Mouse (Mus musculus): ENCODE data around the gene Spata3. TPM values are rescaled to one million over a fixed set of nuclear protein-coding genes. Genes with fewer than 3 reads are reported as not detected.
"Not testable (repeated sequence)": the region's sequence is repeated elsewhere in the genome, so short reads cannot be mapped to it uniquely, and the experiment has no call there.

Spata3 gene
- total RNA-seq (2021): not detected
- long read RNA-seq, experiment 1: 0 reads
- long read RNA-seq, experiment 2: 0 reads

DNA sequence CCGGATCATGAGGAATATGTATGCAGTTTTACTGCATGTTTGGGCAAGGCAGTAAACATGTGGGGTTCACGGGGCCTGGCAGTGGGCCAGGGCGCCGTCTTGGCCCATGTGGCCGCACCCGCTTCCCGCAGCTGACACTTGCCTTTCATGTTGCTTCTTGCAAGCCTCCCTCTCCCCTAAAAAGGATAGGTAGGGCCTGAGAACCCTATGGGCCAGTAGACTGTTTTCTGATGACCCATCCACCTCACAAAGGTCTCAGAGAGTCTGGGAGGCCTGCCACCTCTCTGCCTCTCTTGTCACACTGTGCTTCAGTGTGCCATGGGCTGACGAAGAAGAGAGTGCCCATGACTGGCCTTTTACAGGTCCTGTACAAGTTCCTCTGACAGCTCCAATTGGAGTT is at the start of gene Spata3:
Spata3 (plus strand) TSS at position 301 of the 400 bp plus-strand sequence.
- DNase-seq (ENCODE audit: low spot score in 2 of 2): no peak

DNA sequence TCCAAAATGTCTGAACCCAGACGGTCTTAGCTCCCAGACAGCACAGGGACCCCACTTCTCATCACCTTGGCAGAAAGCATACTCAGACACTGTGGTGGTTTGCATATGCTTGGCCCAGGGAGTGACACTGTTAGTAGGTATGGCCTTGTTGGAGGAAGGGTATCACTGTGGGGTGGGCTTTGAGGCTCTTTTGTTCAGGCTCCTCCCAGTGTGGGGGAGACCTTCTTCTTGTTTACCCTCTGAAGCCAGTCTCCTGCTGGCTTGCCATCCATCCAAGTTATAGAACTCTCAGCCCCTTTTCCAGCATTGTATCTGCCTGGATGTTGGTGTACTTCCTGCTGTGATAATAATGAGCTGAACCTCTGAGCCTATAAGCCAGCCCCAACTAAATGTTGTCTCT is 47.5 kb upstream of the Spata3 start:
- no peak for DNase-seq (ENCODE audit: low spot score in 2 of 2)

DNA sequence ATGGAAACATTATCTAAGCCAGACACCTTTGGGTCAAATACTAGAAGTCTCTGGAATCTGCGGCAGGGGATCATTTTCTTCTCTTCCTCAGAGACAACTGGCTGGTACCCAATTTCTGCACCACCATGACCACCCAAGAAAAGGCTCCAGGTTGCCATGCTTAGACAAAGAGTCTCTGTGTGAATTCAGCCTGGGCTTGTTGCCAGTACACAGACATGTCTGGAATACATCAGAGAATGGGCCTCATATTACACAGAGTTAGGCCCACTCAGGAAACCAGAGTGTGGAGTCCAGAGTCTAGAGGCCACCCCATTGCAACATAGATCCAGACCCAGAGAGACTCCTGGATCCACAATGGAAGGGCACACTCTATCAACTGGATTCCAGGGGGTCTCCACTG is 47.1 kb upstream of the Spata3 start:
- no peak for DNase-seq (ENCODE audit: low spot score in 2 of 2)

DNA sequence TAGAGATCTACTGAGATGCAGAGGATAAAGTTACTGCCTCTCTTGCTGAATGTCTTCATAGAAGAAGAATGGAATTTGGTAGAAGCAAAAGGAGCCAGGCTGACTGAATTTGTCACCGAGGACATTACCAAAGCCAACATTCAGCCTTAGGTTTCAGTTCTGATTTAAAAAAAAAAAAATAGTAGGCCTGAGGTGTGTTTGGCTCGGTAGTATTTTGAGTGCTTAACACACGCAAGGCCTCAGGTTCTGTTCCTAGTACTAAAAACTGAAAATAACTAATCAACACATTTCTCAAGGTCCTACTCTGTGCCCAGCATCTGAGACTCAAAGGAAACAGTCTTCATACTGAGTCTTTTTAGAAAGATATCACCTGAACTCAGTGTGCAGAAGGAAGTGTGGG is 45.5 kb upstream of the Spata3 start:
- no peak for DNase-seq (ENCODE audit: low spot score in 2 of 2)

DNA sequence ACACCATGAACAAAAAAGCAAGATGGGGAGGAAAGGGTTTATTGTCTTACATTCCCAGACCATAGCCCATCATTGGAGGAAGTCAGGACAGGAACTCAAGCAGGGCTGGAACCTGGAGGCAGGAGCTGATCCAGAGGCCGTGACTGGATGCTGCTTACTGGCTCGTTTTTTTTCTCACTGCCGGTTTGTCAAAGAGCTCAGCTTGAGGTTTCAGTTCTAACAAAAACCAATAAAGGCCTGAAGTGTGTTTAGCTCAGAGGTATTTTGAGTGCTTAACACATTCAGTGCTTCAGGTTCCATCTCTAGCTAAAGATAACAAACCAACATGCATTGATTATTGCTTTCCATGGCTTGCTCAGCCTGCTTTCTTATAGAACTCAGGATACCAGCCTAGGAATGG is 44.3 kb upstream of the Spata3 start:
- DNase-seq (ENCODE audit: low spot score in 2 of 2): no peak

DNA sequence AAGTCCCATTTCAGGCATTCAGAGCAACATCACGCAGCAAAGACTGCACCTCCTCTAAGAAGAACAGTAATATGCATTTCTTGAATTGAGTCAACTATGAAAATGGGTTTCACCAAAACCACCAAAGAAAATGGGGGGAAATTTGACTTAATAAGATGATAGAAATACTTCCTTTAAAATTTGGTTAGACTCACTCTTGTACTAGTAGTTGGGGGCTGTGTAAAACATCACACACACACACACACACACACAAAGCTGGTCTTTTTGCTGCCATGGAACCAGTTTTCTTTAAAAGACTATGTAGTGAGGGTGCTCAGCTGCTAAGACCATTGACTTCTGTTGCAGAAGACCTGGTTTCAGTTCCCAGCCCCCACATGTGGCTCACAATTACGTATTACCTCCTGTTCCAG is 43.1 kb upstream of the Spata3 start:
- DNase-seq (ENCODE audit: low spot score in 2 of 2): no peak

DNA sequence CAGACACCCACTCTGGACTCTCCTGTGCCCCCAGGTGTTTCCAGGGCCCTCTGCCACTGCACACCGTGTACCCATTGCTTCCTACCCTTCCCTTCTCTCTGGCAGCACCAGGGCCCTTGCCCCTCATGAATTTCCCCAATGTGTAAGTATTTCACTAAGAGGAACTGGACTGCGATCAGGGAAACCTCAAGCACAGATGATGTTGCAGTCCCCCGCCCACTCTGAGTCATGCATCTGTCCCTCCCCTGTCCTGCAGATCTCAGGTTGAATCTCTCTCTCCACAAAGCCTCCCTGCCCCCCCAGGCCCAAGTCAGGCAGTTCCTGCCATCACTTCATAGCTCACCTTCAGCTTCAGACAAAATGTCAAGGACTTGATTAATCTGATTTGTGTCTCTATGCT is 38.9 kb upstream of the Spata3 start:
- no peak for DNase-seq (ENCODE audit: low spot score in 2 of 2)

DNA sequence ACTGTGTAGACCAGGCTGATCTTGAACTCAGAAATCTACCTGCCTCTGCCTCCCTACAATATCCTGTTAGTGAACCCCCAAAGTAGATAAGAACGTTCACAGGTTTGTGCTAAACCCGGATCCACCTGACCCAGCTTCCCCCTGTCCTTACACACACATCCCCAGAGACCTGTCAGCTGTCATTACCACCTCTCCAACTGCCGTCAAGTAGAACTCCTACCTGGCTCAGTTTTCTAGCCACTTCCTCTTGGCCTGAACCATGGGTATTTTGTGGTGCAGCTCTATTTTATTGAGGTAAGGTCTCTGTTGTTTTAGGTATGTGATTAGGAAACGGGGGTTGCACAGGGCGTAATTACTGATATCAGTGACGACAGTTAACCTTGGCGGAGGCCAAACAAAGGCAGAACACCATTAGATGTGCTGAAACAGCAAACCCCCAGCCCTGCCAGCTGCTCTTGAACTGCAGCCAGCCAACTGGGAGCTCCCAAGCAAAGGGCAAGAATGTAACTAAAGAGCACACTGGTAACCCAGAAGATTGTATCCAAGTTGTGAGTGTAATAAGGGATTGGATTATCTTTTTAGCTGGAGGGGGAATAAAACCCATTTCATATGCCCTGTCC is 34.8 kb upstream of the Spata3 start:
- no peak for DNase-seq (ENCODE audit: low spot score in 2 of 2)

DNA sequence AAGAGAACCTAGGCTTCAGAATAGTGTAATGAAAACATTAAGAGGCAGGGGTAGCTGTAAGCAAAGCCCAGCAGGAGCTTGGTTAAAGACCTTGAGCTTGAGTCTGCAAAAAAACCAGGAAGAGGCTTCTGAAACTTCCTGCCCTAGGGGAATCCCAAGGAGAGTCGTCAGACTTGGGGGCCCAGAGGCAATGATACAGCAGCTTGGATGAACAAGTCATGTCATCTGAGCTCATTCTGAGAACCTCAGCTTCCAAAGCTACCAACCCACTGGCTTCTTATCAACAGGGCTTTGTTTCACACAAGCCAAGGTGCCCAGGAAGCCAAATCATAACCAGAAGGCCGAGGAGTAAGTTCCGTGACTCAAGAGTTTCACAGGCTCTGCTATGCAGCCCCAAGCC is 30.8 kb upstream of the Spata3 start:
- DNase-seq (ENCODE audit: low spot score in 2 of 2): no peak

DNA sequence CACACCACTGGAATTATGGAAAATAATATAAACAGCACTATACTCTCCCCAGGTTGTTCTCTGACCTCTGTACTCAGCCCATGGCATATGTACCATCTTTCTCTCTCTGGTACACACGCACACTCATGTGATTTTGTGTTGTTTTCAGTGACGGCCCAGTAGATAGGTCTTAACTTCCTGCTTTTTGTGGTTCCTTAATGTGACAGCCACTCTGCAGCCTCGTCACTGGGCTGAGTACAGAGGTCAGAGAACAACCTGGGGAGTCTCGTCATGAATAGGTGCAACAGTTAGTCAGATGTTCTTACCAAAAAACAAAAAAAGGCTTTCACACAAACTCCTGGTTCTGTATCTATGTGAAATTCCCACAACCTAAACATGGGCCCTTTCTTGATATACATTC is 28.3 kb upstream of the Spata3 start:
- DNase-seq (ENCODE audit: low spot score in 2 of 2): no peak

DNA sequence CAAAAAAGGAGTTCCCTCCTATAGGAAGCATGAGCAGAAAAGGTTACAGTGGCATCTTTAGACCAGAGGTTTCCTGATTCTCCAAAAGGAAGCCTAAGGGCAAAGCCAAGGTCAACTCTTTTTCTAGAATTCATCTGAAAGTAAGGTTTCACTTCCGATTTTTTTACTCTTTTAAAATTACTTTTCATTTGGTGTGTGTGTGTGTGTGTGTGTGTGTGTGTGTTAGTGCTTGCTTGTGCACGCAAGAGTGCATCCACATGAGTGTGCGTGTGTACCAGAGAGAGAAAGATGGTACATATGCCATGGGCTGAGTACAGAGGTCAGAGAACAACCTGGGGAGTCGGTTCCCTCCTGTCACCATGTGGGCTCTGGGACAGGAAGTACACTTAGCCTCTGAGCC is 27.7 kb upstream of the Spata3 start:
- DNase-seq (ENCODE audit: low spot score in 2 of 2): not testable (repeated sequence)

DNA sequence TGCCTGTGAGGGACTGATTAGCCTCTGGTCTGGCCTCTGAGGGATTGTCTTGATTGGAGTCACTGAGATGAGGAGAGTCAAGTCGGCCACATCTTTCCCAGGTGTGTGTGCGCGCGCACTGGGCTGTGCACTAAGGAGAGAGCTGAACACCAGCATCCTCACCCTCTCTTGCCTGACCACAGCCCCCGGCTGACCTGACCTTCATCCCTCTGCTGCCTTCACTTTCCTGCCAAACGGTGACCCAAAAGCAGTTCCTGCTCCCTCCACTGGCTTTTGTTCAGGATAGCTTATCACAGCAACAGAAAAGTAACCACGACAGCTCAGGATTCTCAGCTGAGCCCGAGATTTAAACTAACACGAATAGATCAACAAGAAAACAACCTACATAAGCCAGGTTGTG is 24.4 kb upstream of the Spata3 start:
- no peak for DNase-seq (ENCODE audit: low spot score in 2 of 2)

DNA sequence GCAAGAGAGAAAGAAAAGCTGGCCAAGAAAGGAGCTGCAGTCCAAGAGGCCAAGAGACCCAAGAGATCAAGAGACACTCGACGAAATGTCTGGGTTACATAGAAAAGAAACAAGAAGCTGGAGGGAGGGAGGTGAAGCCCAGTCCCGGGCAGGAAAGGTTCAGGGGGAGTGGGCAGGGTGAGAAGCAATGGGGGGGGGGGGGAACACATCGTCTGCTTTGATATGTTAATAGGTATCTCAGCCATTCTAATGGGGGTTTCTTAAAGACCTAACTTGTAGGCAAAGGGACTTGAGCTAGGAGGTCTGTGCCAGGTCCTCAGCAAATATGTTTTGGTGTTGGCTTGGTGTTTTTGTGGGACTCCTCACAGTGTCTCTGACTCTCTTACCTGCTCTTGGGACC is 23.1 kb upstream of the Spata3 start:
- DNase-seq (ENCODE audit: low spot score in 2 of 2): no peak

DNA sequence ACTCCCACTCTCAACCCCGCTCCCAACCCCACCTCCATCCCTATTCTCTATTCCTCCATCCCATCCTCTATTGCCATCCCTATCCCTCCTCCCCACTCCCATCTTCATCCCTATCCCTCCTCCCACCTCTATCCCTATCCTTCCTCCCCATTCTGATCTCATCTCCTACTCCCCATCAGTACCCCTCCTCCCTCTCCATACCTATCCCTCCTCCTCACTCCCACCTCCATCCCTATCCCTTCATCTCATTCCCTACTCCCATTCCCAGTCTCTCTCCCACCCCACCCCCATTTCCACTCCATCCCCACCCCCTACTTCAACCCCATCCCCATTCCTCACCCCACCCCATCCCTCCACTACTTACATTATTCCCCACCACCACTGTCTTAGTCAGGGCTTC is 19.4 kb upstream of the Spata3 start:
- no peak for DNase-seq (ENCODE audit: low spot score in 2 of 2)

DNA sequence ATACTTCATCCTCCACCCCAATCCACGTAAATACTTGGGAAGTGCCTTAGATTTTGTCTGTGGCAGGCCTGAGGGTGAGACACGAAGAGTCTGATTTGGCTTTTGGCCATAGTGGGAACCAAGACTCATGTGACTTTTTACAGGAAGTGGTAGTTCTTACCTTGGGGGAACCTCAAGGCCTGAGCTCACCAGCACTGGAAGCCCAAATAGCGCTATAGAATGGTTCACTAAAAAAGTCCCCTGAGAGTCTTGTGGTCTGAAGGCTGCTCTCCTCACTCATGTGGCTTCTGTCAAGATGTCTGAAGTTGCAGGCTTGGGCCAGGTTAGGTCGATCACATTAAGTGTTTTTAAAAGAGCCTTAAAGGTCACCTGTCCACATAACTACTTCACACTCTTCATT is 18.6 kb upstream of the Spata3 start:
- DNase-seq (ENCODE audit: low spot score in 2 of 2): no peak

DNA sequence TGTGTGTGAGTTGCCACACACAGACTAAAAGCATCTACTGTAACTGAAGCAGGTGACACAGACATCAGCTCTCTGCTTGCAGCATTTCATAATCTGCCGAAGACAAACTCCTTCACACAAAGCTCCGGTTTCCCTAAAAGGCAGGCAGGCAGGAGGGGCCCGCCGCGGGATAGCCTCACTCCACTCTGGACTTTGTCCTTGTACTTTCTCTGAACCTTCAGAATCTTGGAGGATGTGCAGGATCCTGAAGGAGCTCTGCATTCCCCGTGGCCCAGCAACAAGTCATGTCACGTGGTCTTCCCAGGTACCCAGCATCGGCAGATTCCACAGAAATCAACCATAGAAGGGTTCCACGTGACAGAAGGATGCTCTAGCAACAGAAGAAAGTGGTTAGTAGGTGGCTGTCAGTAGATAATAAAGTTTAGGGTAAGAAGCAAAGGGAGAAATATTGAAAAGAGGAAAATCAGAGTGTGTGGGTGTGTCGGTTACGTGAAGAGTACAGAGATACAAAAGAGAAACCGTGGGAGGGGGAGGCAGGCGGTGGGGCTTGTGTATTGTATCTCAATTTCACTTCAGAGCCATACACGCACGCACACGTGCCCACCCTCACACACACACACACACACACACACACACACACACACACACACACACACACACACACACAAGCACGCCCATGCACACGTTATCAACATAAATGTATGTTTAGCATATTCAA is 16.6 kb upstream of the Spata3 start:
- no peak for DNase-seq (ENCODE audit: low spot score in 2 of 2)

DNA sequence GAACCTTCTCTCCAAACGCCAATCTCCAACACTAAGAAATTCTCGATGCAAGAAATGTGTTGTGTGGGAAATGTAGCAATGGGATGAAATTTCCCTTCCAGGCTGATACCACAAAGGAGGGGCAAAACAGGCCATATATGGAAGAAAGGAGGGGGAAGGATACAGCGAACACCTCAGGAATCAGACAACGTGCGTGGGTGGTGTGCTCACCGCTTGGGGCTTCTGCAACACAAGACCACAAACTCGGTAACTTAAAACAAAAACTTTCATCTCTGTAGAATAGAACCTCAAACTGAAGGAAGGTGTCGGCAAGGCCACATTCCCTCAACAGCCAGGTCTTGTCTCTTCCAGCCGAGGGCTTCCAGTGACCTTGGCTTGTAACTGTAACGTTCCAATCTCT is 11.1 kb upstream of the Spata3 start:
- DNase-seq (ENCODE audit: low spot score in 2 of 2): no peak

DNA sequence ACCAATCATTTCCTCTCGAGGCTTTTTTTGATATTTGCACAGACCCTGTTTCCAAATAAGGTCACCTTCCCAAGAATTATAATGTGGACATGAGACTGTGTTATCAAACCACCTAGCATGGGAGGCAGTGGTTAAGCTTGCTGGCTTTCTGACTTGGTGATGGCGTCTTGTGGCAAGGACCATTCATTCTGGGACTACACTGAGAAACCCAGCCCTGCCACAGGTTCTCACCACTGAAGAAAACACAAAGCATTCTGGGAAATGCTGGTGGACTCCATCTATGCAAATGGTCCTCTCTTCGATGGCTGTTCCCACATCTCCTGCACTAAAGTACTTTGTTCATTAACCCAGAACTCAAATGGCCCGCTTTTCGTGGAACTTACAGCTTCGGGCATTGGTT is 10.6 kb upstream of the Spata3 start:
- no peak for DNase-seq (ENCODE audit: low spot score in 2 of 2)

DNA sequence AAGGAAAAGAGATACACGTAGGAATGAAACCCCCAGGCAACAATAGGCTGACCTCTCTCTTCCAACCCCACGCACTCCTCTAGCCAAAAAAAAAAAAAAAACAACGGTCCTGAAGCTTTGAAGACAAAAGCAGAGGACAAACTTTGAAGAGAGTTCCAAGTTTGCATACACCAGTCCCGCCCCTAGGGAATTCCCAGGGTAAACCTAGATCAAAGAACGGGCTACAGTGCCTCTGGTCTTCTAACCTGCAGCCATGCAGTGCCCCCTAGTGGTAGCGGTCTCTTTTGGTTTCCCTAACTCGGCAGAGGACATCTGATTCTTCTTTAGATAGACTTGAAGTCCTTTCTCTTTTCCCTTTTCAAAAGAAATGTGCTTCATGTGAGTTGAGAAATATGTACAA is 8.8 kb upstream of the Spata3 start:
- peak; percentile 87 to 90 for DNase-seq (ENCODE audit: low spot score in 2 of 2)

DNA sequence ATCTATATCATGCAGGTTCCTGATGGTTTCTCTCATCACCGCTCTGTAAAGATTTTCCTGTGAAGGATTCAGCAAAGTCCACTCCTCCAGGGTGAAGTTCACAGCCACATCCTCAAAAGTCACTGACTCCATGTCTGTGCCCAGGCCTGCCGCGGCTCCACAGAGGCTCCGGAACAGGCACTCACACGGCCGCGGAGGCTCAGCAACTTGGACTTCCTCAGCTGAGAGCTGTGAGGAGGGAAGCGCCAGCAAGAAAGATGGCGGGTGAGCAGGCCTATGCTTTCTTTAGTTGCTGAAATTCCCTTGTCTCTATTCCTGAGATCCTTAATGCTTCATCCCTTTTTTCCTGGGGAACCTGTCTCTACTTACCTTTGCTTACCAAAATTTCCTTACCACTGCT is 858 bp upstream of the Spata3 start:
- DNase-seq (ENCODE audit: low spot score in 2 of 2): not testable (repeated sequence)

DNA sequence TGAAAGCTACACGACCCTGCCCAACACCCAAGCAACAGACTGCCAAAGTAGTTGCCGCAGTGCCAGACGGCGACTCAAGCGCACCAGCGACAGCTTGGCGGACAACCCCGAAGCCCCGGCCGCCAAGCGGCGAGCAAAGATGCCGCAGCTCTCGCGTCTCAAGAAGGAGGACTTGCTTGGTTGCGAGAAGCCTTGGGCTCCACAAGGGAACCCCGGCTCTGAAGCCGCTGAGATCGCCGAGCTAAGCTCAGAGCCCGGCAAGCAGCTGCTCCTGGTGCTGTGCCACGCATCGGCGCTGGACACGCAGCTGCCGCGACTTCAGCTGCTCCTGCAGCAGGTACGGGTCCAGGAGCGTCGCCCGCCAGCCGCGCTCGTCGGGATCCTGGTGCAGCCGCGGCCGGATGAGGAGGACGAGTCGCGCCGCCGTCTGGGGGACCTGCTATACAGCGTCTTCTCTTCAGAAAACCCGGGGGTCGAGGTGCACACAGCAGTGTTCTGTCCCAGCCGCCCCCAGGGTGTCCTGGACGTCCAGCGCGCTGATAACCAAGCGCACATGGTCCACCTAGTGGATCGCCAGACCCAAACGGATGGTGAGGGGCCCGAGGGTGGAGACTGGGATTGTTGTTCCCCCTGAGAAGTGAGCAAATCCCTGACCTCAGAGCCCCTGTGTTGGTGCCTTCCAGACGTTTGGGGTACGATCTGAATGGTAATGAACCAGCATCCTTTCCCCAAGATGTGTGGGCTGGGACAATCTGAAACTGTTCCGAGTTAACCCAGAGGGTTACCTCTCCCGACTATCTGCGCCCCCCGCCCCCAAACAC is 1.8 kb downstream of the Spata3 start:
- peak; percentile 32 to 33 for DNase-seq (ENCODE audit: low spot score in 2 of 2)

DNA sequence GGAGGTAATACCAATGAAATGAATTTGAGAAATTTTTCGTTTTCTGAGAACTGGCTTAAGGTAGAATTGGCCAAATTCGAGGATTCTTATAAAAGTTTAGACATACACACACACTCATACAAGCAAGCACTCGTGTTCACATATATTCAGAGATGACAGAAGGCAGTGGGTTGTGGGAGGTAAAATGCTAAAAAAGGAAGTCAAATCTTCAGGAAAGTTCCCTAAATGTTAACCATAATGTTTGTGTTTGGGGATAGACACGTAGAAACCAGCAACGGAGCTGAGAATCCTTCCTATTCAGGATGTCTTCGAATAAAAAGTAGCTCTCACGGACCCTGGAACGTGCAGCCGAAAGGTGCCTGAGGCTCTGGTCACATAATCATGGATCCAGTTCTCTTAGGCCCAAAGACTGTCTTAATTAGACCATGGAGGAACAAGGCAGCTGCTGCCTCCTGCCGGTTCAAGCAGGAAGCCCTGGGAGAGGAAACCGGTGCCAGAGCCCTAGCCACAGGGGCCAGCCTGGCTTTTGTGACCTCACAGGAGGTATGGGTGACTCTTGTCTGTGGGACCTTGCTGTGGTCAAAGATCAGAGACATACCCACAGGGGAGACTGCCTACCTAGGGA is 4.9 kb downstream of the Spata3 start:
- no peak for DNase-seq (ENCODE audit: low spot score in 2 of 2)

Data from adrenal gland, adult 18-20 months (tissue).